Mouse (Mus musculus) kidney, embryonic 16.5 days (tissue): ENCODE measurements around the gene Fgf12. TPM values are rescaled to one million over a fixed set of nuclear protein-coding genes. Genes with fewer than 3 reads are reported as not detected.

Experiments
- ATAC-seq: fragments of 200-750 bp; cut with Nextera tagmentation; 2 replicates; pipeline ENCODE4 v1.8.0; 2017; ENCODE audit warnings: moderate TSS enrichment; ENCODE audit not compliant: low FRiP score, low TSS enrichment
- H3K27ac ChIP-seq: fragments of 300-500 bp; sonication (generic); 2 replicates; pipeline ENCODE4 v1.5.1; 2014; ENCODE audit warnings: low read length
- H3K27me3 ChIP-seq: fragments of 300-500 bp; sonication (generic); 2 replicates; pipeline ENCODE4 v1.6.1; 2014; ENCODE audit warnings: low read length, control low read depth, mixed read lengths; ENCODE audit not compliant: insufficient read depth
- H3K36me3 ChIP-seq: fragments of 300-500 bp; sonication (generic); 2 replicates; pipeline ENCODE4 v1.6.1; 2014; ENCODE audit warnings: low read length, control low read depth, mixed read lengths; ENCODE audit not compliant: insufficient read depth
- H3K4me1 ChIP-seq: fragments of 300-500 bp; sonication (generic); 2 replicates; pipeline ENCODE4 v1.6.1; 2014; ENCODE audit warnings: low read length, control low read depth, mixed read lengths; ENCODE audit not compliant: insufficient read depth
- H3K4me2 ChIP-seq: fragments of 300-500 bp; sonication (generic); replicated peaks from 2 replicates; pipeline ENCODE4 v1.6.1; 2014; ENCODE audit warnings: low read depth, low read length
- H3K4me3 ChIP-seq: fragments of 300-500 bp; sonication (generic); 2 replicates; pipeline ENCODE4 v1.5.1; 2014; ENCODE audit warnings: mild to moderate bottlenecking, low read length
- H3K9ac ChIP-seq: fragments of 300-500 bp; sonication (generic); replicated peaks from 2 replicates; pipeline ENCODE4 v1.6.1; 2014; ENCODE audit warnings: low read length
- H3K9me3 ChIP-seq: fragments of 300-500 bp; sonication (generic); 2 replicates; pipeline ENCODE4 v1.6.1; 2016; ENCODE audit warnings: low read length, control low read depth
- WGBS: fragments of 180-500 bp; shearing (Covaris S2); extraction: QIAGEN DNeasy Blood & Tissue Kit; methylation state at CpG from one replicate; pipeline ENCODE4 v1.1.7; 2014; 5-methylcytosine and 5-hydroxymethylcytosine counted together
- microRNA counts: library from miRNA; unstranded; fragments of <30 nt; microRNA quantifications from one replicate; lab custom pipeline; 2016
- microRNA-seq: library from miRNA; unstranded; fragments of <30 nt; microRNA quantifications from one replicate; pipeline ENCODE4, GENCODE M21; 2016
- polyA plus RNA-seq: library from polyadenylated mRNA; unstranded; fragments of >200 nt; fragmentation: Nextera tagmentation; extraction: Ambion mirVana; gene quantifications from 2 replicates; pipeline ENCODE4 v1.2.1, GENCODE M21; 2015

Gene Fgf12
- polyA plus RNA-seq, 1 experiment from 2014 or later, result 2.2 TPM

DNA sequence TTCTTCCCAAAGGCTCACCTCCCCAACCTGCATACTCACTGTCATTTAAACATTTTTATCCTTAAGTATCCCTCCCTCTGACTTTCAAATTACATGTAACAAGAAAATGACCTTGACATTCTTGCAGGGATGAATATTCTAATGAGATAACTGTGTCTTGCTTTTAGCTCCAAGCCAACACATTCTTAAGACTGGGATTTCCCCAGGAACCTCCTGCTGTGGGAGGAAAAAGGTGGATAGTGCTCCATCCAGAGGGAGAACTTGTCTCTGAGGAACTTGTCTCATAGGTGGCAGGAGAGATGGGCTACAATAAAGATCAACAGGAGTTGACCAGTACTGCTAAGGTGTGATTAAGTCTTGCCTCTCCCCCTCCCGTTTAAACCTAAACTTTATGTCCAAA, 540.5 kb downstream of the Fgf12 start:
- H3K9ac ChIP-seq, result no peak overlapping the region
- ATAC-seq, result no peak
- H3K4me2 ChIP-seq, result no peak overlapping the region
- no peak overlapping the region for H3K4me3 ChIP-seq
- no peaks in the 10 kb centered on the region for H3K27me3 ChIP-seq
- no peaks in the 10 kb centered on the region for H3K36me3 ChIP-seq
- 92% methylated on average over 1 of the region's 1 CpGs for WGBS
- H3K9me3 ChIP-seq, result no peaks in the 10 kb centered on the region
- no peak overlapping the region for H3K27ac ChIP-seq
- 0 out of 2 replicates have a peak, but pooled peaks cover 6% of the 10 kb centered on the region for H3K4me1 ChIP-seq

DNA sequence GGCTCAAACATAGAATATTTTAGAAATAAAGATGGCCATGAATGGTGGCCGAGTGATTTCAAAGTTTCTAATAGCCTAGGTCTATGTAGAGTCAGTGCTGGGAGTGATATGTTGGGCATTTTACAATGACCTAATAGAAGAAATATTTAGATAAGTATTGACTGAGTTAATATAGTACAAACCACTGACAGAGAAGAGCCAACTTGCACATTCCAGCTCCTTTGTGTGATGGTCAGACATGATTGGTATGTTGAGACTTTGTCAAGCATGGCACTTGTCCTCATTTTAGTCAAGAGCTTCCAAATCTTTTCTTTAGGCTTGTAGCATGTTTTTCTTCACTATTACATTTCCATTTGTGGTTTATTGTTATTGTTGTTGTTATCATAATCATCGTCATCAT, 596.4 kb downstream of the Fgf12 start:
- no peak overlapping the region for H3K9ac ChIP-seq
- no peaks in the 10 kb centered on the region for H3K36me3 ChIP-seq
- ATAC-seq, result no peak
- 92% methylated on average over 2 of the region's 2 CpGs for WGBS
- no peak overlapping the region for H3K27ac ChIP-seq
- H3K4me2 ChIP-seq, result no peak overlapping the region
- no peak overlapping the region for H3K4me3 ChIP-seq
- no peaks in the 10 kb centered on the region for H3K4me1 ChIP-seq
- no peaks in the 10 kb centered on the region for H3K9me3 ChIP-seq
- H3K27me3 ChIP-seq, result no peaks in the 10 kb centered on the region

GRCm38 (mm10) chr16:28140972-28141371, 611.9 kb downstream of the Fgf12 start:
- Histone ChIP-seq H3K4me2 (no peak overlapping the region), H3K36me3 (no peaks in the 10 kb centered on the region), H3K27me3 (no peaks in the 10 kb centered on the region), H3K9ac (no peak overlapping the region), H3K4me3 (no peak overlapping the region), H3K9me3 (no peaks in the 10 kb centered on the region), H3K27ac (no peak overlapping the region), H3K4me1 (no peaks in the 10 kb centered on the region)
- no peak for ATAC-seq
- WGBS, result 73% methylated on average over 3 of the region's 3 CpGs

DNA sequence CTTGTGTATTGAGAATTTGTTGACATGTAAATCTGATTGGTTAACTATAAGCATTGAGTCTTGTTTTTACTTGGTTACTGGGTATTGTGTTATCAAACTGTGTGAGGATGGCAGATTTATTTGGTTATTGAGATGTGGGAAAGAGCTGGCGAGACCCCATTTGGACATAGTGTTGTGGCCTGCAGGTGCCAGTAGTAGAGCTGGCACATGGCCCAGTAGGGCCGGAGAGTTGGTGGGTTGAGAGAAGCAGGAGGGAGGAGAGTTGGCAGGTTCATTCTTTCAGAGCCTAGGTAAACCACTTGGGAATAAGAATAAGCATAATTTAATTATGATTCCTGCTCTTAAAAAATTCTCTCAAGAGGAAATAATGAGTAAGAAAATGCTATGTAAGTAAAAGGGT, 625.9 kb downstream of the Fgf12 start:
- 90% methylated on average over 2 of the region's 2 CpGs for WGBS
- H3K27ac ChIP-seq, result no peak overlapping the region

More for the DNA sequence above, 625.9 kb downstream of the Fgf12 start:
- H3K27me3 ChIP-seq, result no peaks in the 10 kb centered on the region
- no peak for ATAC-seq
- no peak overlapping the region for H3K9ac ChIP-seq
- no peak overlapping the region for H3K4me2 ChIP-seq
- no peaks in the 10 kb centered on the region for H3K36me3 ChIP-seq
- no peaks in the 10 kb centered on the region for H3K9me3 ChIP-seq
- H3K4me1 ChIP-seq, result no peaks in the 10 kb centered on the region
- H3K4me3 ChIP-seq, result no peak overlapping the region

MicroRNA genes within 50 kb of the gene (microRNA counts, 519-probe panel; counts per million panel counts)
- microRNA mmu-miR-690 (lab: Ali Mortazavi, UCI), result 2,135 counts per million, percentile 54 among the panel's probes with 10 or more counts

Small RNA genes within 50 kb of the gene (microRNA-seq; reads per million reads assigned to microRNA genes)
- not detected for gene Mir690

Other genes with a start within 250 kb of the Fgf12 start
- gene Mb21d2, start 176.6 kb upstream of the Fgf12 start, polyA plus RNA-seq, result 5.6 and 5.9 TPM in 2 replicates